Mouse (Mus musculus) mesoderm, embryonic 11.5 days (tissue): Measurements from ENCODE around the gene Zfp663.

Source experiments
- DNase-seq: peaks from one replicate; pipeline ENCODE4 v3.0.0-alpha.2; 2012; ENCODE audit warnings: low read depth, low spot score

The Zfp663 gene

DNA sequence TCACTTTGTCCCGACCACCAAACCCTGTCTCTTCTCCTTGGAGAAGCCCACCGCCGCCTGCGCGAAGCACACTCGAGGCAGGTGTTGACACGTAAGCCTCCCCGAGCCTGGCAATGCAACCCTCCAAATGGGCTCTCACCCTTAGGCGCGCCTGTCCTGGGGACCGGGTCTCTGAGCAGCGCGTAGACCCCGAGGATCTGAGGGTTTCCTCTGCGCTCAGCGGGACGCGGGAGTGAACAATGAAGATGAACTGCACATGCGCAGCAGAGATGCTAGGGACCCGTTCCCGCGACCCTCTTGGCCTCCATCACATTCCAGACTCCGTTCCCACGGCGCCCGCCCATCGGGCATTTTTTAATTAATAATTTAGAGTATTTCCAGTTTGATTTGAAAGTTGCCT, at the start of gene Zfp663:
Gene Zfp663 (minus strand): TSS at position 234 of the 400 bp plus-strand sequence.
- peak; percentile 87 for DNase-seq

DNA sequence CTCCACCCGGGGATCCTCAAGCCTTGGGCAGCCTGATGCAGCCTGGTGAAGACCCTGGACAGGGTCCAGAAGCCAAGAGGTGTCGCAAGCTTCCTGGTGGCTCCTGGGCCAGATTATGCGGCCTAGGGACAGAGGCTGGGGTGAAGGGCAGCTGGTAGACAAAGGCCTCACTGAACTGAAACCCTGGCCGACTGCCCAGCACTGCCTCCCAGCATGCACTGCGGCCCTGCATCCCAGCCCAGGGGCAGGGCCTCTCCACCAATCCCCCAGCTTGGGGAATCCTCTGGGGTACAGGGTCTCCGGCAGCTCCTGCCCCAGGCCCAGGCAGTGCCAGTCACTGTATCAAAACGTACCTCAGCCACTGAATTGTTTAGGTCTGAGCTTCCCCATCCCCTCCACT, 48.8 kb upstream of the Zfp663 start:
- DNase-seq, result no peak

DNA sequence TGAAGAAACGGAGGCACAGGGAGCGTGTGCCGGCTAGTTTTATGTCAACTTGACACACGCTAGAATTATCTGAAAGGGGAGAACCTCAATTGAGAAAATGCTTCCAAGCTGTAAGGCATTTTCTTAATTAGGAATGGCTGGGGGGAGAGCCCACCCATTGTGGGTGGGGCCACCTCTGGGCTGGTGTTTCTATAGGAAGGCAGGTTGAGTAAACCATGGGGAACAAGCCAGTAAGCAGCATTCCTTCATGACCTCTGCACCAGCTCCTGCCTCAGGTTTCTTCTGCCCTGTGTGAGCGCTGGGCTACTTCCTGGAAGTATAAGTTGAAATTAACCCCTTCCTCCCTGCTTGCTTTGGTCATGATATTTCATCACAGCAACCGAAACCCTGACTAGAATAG, 47.3 kb upstream of the Zfp663 start:
- no peak for DNase-seq

DNA sequence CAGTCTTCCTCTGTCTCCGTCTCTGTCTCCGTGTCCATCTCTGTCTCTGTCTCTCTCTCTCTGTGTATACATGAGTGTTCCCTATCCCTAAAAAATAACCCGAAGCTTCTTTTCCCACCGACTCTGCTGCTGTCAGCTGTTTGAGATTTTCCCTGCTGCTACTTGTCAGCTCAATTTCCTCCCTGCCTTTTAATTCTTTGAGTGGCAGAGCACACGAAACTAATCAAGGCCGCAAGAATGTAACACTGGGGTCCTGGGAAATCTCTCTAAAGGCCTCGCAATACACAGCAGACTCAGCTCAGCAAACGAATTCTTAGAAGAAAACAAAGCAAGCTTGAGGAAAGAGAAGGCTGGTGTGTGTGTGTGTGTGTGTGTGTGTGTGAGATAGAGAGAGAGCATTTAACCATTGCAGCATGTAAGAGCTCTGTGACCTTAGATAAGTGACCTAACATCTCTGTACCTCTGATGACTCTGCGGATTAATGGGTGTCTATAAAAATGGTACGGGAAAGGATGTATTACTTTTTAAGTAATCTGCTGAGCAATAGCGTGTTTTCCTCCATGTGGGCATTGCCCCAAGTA, 46.7 kb upstream of the Zfp663 start:
- DNase-seq, result no peak

DNA sequence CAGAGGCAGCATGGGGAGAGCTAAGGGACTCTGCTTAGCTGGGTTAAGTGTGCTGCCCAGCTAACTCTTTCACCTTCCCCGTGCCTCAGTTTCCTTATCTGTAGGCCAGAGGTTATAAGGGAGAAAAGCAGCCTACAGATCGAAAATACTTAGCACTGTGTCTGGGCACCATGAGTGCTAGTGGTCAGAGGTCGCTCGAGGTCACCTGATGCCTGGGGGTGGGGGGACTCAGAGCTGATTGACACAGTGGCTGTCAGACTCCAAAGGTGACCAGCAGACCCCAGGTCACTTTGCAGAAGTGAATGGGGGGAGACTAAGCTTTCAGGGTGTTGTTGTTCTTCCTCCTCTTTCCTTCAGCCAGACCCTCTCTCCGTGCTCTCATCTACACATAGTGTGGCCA, 45.8 kb upstream of the Zfp663 start:
- no peak for DNase-seq

DNA sequence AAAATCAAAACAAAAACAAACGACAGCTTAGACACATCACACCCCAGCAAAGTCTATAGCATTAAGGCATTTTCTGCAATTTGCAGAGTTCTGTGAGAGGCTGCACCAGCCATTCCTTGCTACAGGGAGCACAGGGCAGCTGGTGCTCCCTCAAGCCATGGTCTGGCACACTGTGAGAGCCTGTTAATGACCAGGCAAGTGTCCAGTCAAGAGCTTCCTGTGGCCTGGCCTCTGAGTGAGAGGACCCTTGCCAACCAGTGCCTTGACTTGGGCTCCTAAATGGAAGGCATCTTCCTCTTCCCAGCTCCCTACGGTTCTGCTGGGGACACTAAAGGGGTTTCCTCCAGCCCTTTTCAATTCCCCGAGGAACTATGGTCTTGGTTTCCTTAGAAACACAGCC, 45.4 kb upstream of the Zfp663 start:
- no peak for DNase-seq

DNA sequence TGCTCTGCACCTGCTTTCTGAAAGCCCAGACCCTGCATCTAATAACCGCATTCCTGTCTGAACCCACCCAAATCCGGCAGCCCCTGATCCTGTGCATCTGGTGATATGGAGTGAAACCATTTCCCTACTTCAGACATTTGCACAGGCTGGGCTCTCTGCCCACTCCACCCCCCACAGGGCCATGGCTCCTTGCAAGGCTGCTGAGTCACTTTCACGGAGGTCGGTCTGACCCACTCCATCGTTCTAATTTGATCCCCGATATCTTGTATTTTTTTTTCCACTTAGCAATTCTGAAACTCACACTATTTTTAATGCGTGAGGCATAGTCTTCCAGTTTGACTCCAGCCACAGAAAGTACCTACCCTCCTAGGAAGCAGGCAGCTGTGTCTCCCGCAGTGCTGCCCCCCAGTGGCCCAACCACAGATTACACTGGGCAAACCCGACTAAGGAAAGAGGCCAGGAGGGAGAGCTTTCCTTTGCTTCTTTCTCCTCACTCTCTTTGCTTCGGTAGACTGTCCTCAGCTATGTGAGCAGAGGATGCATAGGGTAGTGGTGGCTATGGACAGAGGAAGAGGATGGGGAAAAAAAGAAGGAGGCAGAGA, 39.3 kb upstream of the Zfp663 start:
- DNase-seq, result peak; percentile 56

DNA sequence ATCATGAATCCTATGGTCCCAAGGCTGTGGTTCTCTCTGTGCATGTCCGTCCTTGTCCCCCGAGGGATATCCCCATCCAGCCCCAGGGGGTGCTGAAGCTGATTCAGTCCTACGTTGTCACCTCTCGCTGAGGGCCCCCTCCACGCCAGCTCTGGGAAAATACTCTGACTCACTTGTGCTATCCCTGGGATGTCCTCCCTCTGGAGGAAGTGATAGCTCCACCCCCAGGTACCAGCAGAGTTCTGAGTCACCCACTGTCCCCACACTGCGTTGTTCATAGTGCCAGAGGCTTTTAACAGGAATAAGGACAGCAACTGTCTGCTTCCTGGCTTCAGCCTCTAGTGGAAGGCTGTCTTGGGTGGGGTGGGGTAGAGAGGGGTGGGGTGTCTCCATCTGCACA, 36.8 kb upstream of the Zfp663 start:
- no peak for DNase-seq

DNA sequence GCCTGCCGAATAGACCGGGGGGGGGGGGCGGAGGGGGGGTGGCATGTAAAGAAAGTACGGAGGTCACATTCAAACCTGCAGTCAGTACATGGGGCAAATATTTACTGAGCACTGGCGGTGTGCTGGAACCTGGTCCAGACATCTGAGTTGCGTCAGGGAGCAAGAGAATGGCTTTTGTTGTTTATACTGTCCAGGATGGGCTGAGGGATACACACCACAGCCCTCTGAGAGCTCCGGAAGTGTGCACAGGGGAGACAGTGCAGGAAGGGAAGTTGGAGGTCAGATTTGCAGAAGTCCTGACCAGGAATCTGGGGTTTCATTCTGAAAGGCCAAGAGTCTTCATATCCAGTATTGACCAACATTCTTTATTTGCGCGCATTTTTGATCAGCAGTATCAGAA, 36.4 kb upstream of the Zfp663 start:
- DNase-seq, result no peak

DNA sequence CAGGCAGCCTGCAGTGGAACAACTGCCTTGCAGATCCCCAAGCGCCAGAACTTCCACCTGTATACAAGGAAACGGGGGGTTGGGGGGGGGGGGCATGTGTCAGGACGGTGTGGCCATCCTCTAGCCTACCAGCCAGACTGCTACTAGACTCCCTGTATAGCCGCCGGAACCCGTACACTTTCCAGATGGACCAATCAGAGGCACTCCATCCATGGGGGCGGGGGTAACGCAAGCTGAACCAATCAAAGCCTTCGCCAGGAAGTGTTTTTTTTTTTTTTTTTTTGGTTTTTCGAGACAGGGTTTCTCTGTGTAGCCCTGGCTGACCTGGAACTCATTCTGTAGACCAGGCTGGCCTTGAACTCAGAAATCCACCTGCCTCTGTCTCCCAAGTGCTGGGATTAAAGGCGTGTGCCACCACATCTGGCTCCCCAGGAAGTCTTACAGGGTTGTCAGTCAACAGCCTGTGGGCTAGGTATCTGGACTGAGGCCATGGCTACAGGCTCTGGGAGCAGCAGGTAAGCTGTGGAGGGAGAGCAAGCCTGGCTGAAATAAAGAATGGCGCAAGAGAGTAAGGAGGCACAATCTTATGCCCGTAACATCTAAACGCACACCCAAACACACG, 29.7 kb upstream of the Zfp663 start:
- peak; percentile 44 for DNase-seq

DNA sequence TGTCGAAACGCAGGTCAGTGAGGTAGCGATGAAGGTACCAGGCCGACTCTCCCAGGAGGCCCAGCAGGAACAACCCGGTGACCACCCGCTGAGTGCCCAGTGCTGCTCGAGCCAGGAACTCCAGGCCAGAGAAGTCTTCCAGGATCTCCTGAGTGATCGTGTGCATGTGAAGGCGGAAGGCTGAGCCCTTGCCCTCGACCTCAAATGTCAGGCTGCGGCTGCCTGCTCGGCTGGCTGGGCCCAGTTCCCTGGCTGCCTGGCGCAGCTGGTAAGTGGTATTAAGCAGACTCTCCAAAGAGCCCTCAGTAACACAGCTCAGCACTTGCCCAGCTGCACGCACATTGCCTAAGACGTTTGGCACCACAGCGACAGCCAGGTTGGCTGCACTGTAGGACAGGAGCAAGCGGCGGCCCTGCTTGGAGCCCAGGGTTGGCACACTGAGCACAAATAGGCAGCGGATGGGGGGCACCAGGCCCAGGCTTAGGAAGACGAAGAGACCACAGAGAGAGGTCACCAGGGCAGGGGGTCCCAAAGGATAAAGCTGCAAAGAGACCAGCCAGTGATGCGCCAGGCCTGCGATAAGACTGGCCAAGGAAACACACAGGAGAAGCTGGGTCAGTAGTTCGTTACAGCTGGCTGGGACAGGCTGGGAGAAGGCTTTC, 29.1 kb upstream of the Zfp663 start:
- DNase-seq, result no peak

DNA sequence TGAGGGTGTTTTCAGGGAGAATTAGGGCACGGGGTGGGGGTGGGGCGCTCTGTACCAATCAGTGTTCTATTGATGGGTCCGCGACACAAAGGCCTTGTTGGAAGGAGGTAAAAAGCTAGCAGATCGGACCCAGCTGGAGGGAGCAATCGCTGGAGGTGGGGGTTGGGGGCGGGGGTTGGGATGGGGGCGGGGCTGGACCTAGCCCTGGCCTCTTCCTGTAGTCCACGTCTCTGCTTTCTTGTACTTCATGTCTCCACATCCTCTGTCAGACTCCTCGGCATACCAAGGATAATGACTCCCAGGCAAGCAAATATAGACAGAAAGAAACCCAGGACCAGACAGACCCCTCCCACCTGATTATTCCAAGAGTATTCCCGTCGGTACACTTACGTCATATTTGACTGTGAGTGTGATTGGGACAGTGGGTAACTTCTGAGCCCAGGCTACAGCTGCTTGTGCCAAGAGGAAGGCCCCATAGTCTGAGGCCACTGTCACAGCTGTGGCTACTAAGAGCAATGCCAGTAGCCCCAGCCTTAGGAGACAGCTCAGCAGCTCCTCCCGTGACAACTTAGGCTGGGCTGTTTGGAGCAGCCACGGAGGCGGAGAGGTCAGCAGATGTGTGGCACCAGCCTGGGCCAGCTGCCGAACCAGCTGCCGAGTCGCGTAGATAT, 28.4 kb upstream of the Zfp663 start:
- peak; percentile 29 for DNase-seq

DNA sequence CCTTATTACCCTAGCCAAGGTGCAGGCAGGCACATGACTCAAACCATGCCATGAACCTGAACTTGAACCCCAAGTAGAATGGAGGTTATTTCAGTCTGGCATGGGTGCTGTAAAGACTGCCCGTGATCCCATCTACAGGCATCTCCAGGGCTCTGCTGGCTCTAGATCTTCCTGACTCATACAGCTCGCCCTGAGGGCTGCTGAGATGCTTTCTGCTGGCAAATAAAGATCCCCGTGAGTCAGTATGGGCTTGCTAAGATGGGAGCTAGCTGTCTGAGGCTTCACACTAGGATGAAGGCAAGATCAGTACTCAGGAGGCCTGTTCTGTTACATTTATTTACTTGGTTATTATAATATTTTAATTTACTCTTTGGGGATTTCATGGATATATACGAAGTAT, 23.6 kb upstream of the Zfp663 start:
- DNase-seq, result no peak

DNA sequence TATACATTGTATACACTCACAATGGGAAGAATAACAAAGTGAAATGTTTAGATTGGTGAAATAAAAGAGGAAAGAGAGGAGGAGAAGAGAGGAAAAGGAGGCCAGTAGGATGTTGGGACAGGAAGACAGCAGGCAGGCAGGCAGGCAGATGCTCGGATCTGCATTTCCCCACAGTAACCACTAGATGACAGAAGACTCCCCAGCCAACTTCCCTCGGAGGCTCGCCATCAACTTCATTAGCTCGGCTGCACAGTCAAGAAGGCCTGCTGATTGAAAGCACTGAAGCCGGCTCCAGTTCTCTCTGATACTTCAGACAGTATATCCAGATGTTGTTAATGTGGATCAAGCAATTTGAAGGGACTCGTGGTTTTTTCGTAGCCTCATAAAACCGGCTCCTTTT, 23.0 kb upstream of the Zfp663 start:
- DNase-seq, result peak; percentile 65

DNA sequence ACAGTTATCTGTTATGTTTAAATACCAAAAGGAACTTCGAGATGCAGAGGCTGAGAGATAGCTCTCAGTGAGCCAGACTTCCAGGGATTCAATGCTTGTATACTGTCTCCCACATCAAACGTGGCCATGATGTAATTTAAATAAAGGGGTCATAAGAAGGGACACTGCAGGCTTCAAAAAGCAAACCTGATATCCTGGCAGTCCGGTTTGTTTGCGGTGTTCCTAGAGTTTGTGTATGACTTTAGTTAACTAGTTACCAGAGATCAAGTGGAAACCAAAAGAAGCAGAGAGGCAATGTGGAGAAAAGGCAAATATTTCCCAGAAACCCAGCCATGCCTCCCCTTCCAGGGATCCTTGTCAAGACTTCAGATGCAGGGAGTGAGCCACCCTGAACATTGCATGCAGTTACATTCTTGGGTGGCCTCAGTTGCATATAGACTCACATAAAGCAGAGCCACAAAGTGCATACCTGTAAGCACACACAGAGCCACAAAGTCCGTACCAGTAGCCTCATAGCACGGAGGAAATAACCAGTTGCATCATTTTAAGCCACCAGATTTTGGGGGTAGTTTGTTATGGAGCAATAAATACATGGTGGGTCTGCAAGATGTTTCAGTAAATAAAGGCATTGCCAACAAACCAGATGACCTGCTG, 20.9 kb upstream of the Zfp663 start:
- no peak for DNase-seq

DNA sequence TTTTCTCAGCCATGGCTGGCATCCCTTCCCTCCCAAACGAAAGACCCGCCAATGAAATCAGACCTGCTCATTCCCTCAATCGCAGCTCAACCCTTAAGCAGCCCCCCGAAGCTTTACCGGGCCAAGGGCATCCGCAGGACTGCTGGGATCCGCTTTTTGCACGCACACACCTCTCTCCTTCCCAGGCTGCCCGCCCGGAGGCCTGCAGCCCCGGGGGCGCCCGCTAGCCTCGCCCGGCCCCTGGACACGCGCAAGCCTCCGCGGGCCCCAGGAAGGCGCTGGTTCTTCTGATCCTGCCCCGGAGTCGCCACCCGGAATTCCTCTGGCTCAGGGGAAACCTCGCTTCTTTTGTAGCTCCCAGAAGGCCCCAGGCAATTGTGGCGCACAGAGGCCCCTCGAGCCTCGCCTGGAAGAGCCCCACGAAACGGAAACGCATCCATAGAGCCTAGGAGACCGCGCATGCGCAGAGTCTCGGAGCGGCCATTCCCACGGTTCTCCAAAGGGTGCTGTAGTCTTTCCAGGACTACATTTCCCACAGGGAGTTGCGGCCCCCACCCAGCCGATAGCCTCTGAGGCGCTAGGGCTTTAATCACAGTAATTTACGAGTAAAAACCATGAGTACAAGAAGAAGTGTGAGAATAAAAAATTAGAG, 19.4 kb upstream of the Zfp663 start, which contains the start of gene Zfp334:
Gene Zfp334 (minus strand): TSS at position 416 of the 652 bp plus-strand sequence.
- DNase-seq, result peak; percentile 97

DNA sequence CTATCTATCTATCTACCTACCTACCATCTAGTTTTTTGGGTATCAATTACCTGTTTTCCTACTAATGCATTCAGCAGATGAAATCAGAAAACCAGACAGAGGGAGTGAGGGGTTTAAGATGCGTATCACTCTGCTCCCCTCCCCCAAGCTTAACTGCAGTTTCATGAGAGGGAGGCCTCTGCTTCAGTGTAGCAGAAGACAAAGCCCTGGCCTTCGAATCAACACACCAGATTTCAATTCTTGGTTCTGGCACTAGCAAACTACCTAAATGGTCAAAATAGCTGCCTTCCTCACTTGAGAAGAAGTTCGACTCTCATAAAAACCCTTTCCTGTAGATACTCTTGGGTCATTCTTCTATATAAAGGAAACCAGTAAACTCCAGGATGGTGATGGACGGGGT, 18.8 kb upstream of the Zfp663 start:
- no peak for DNase-seq

DNA sequence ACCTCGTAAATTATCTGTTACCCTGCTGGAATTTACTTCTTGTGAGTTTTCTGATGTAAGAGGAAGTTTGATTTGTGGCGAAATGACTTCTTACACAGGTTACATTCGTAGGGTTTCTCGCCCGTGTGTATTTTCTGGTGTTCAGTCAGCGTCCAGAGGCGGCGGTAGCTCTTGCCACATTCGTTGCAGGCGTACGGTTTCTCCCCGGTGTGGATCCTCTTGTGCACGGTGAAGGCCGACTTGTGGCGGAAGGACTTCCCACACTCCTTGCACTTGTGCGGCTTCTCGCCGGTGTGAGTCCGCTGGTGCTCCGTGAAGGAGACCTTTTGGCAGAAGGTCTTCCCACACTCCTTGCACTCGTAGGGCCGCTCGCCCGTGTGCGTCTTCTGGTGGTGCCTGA, 11.5 kb upstream of the Zfp663 start:
- no peak for DNase-seq

DNA sequence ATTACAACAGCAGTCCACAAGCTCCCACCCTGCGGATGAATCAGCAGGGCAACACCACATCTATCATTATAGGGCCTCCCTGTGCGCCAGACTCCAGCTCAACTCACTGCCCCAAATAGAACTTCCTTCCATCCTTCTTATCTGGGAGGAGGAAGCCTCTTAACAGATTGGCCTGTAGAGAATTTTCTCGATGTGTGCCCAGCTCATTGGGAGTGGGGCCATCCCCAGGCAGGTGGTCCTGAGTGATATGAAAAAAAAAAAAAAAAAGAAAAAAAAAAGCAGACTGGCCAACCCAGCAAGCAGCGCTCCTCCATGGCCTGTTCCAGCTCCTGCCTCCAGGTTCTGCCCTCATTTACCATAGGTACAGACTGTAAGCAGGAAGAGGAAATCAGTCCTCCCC, 7.5 kb upstream of the Zfp663 start:
- no peak for DNase-seq

DNA sequence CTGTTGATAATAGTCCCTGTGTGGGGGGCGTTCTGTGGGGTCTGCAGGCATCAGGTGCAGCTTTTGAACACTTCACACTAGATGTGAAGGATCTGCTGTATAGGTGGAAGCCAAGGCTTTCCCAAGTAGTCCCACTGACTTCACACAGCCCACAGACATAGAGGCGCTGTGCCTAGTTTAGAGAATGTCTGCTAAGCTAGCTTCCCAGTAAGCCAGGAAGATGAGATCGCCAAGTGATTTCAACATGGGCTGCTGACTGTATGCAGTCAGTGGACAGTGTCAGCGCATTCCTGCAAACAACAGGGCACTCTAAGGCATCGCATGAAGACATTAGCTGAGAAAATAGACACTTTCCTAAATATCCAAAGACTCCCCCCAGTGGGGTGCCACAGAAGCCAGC, 6.9 kb upstream of the Zfp663 start:
- DNase-seq, result no peak

DNA sequence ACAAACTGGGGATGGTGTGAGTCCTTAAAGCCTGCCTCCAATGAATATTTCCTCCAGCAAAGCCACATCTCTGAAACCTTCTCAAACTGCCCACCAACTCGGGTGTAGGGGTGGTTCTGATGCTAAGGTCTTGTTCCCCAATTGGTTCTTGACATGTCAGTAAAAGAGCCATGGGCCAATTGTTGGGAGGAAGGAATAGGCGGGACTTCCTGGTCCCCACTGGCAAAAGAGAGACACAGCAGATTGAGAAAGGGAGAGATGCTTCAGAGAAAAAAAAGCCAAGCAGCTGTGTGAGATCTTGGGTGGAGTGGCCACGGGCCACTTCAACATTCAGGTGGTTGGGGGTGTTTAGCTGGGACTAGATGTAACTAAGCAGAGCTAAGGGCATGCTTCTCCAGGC, 2.5 kb upstream of the Zfp663 start:
- DNase-seq, result no peak
